Mouse (Mus musculus): ENCODE results near the gene Dmgdh. TPM values are rescaled to one million over a fixed set of nuclear protein-coding genes. Genes with fewer than 3 reads are reported as not detected.
A peak's percentile ranks its signal among the peaks of the same experiment; 100 is the strongest.

The Dmgdh gene
- polyA plus RNA-seq, 1 experiment from 2014 or later: not detected

DNA sequence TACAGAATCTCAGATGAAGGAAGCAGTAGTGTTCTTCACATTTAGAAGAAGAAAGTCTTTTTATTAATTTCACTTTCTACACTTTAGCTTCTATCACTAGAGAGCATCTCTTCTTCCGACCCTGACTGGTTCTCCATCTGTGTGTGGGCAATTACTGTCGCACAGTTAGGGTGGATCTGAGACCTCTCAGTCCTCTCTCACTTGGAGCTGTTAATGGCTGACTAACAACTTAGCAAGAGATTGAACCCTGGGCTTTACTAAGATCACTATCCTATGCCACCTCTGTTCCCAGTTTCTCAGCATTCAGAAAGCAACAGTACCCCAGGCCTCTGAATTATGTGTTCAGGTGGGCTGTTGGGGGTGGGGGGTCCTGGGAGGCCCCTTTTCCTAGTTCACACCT lies 937 bp upstream of the Dmgdh start:
- DNase-seq (ENCODE audit: extremely low spot score, low spot score): no peak
- WGBS: 89% methylated on average over 2 of the region's 2 CpGs

DNA sequence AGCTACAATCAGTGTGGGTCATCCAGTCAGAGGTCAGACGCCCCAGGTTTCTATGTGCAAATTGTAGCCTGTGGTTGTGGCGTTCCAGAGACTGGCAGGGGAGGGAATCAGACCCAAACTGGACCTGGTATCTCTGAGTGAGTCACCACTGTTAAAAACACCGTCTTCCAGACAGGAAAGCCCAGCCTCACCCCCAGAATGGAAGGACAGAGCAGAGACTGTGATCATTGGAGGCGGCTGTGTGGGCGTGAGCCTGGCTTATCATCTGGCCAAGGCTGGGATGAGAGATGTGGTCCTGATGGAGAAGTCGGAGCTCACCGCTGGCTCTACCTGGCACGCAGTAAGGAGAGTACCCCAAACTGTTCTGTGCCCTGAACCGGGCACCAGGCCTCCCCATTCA lies 2.6 kb downstream of the Dmgdh start:
- 83% methylated on average over 9 of the region's 9 CpGs for WGBS
- Histone ChIP-seq H3K27me3 (ENCODE audit: poor library complexity, severe bottlenecking) (peaks cover 30% of the 10 kb centered on the region), H3K27ac (no peak overlapping the region), H3K36me3 (replicated peaks) (no peaks in the 10 kb centered on the region), H3K4me3 (no peak overlapping the region), H3K4me1 (peaks cover 10% of the 10 kb centered on the region), H3K9me3 (no peaks in the 10 kb centered on the region)
- DNase-seq (ENCODE audit: extremely low spot score, low spot score): no peak

More for the DNA sequence above, 937 bp upstream of the Dmgdh start:
- H3K27ac ChIP-seq: no peak overlapping the region
- H3K36me3 ChIP-seq (replicated peaks): no peaks in the 10 kb centered on the region
- no peak overlapping the region for H3K4me3 ChIP-seq
- peaks cover 10% of the 10 kb centered on the region for H3K4me1 ChIP-seq
- peaks cover 30% of the 10 kb centered on the region for H3K27me3 ChIP-seq (ENCODE audit: poor library complexity, severe bottlenecking)
- no peaks in the 10 kb centered on the region for H3K9me3 ChIP-seq

DNA sequence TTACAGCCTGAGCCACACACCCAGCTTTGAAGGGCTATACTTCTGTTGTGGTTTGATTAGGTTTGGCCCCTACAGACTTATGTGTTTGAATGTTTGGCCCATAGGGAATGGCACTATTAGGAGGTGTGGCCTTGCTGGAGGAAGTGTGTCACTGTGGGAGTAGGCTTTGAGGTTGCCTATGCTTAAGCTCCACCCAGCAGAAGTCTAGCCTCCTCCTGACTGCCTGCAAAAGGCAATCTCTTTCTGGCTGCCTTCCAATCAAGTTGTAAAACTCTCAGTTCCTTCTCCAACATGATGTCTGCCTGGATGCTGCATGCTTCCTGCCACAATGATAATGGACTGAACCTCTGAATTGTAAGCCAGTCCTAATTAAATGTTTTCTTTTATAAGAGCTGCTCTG lies 9.1 kb downstream of the Dmgdh start:
- Histone ChIP-seq H3K27me3 (ENCODE audit: poor library complexity, severe bottlenecking) (no peaks in the 10 kb centered on the region), H3K4me1 (peaks cover 22% of the 10 kb centered on the region), H3K4me3 (no peak overlapping the region), H3K27ac (no peak overlapping the region), H3K9me3 (no peaks in the 10 kb centered on the region), H3K36me3 (replicated peaks) (no peaks in the 10 kb centered on the region)
- DNase-seq (ENCODE audit: extremely low spot score, low spot score): no peak

DNA sequence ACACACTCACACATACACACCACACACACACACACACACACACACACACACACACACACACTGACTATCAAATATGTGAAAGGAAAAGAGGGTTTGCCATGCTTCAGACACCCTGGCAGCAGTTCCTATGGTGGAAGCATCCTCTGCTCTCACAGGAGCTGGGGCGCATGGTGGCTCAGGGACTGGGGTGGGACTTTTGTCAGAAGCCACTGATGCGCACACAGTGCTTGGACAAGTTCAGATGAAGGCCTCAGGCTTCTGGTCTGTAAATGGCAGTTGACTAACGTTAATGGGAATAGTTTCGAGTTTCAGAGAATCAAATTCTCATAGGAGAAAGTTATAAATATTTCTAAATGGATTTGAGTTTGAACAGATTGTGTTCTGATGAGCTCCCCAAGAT lies 11.0 kb downstream of the Dmgdh start:
- Histone ChIP-seq H3K27me3 (ENCODE audit: poor library complexity, severe bottlenecking) (no peaks in the 10 kb centered on the region), H3K36me3 (replicated peaks) (no peaks in the 10 kb centered on the region), H3K4me3 (no peak overlapping the region), H3K27ac (no peak overlapping the region), H3K4me1 (peaks cover 22% of the 10 kb centered on the region), H3K9me3 (no peaks in the 10 kb centered on the region)
- no peak for DNase-seq (ENCODE audit: extremely low spot score, low spot score)
- 77% methylated on average over 4 of the region's 4 CpGs for WGBS

DNA sequence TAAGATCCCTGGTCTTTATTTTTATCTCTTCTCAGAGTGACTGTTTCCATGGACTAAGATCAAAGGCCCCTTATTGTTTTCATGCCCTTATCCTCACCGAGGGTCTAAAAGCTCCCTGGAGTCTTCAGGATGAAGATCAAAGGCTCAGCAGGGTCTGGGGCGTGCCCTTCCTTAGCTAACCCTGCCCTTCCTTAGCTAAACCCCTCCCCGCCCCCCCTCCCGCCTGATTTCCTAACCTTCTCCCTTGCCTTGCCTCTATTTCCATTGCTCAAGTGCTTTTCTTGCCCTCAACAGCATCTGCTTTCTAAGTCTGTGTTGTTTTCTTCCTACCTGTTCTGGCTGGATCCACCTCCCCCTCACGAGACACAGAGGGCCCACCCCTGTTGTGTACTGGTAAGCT lies 13.1 kb downstream of the Dmgdh start:
- Histone ChIP-seq H3K27ac (0 out of 2 replicates have a peak overlapping the region, but pooled peaks have one; percentile 31), H3K9me3 (no peaks in the 10 kb centered on the region), H3K27me3 (ENCODE audit: poor library complexity, severe bottlenecking) (no peaks in the 10 kb centered on the region), H3K36me3 (replicated peaks) (no peaks in the 10 kb centered on the region), H3K4me1 (peaks cover 22% of the 10 kb centered on the region), H3K4me3 (no peak overlapping the region)
- no peak for DNase-seq (ENCODE audit: extremely low spot score, low spot score)
- WGBS: 16% methylated on average over 5 of the region's 5 CpGs

DNA sequence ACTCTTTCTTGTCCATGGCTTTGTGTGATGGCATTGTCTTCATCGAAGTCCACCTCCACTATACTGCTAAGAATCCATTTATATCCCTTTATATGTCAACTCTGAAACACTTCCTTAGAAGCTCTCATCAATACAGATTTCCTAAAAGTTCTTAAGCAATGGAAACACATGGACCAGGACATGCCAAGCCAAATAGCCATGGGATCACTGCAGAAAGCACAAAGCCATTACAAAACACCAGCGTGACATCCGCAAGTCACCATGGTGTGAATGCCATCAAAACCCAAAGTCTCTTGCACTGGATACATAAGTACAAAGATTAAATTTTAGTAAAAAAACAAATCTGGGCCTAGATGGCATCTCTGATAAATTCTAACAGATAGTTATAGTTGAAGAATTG lies 15.3 kb downstream of the Dmgdh start:
- DNase-seq (ENCODE audit: extremely low spot score, low spot score): no peak
- no peak overlapping the region for H3K4me3 ChIP-seq
- no peaks in the 10 kb centered on the region for H3K27me3 ChIP-seq (ENCODE audit: poor library complexity, severe bottlenecking)
- H3K4me1 ChIP-seq: peaks cover 22% of the 10 kb centered on the region
- no peak overlapping the region for H3K27ac ChIP-seq
- H3K9me3 ChIP-seq: no peaks in the 10 kb centered on the region
- no peaks in the 10 kb centered on the region for H3K36me3 ChIP-seq (replicated peaks)
- 96% methylated on average over 3 of the region's 3 CpGs for WGBS

DNA sequence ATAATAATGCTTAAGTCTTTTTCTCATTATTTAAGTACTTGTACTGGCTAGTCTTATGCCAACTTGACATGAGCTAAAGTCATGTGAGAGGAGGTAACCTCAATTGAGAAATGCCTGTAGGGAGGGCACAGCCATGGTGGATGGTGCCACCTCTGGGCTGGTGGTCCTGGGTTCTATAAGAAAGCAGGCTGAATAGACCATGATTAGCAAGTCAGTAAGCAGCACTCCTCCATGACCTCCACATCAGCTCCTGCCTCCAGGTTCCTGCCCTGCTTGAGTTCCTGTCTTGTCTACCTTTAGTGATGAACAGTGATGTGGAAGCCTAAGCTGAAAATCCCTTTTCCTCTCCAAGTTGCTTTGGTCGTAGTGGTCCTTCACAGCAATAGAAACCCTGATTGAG lies 16.6 kb downstream of the Dmgdh start:
- no peaks in the 10 kb centered on the region for H3K9me3 ChIP-seq
- H3K36me3 ChIP-seq (replicated peaks): no peaks in the 10 kb centered on the region
- WGBS: 85% methylated on average over 1 of the region's 1 CpGs
- H3K27ac ChIP-seq: no peak overlapping the region
- no peak for DNase-seq (ENCODE audit: extremely low spot score, low spot score)
- H3K27me3 ChIP-seq (ENCODE audit: poor library complexity, severe bottlenecking): no peaks in the 10 kb centered on the region
- H3K4me3 ChIP-seq: no peak overlapping the region
- H3K4me1 ChIP-seq: peaks cover 12% of the 10 kb centered on the region

DNA sequence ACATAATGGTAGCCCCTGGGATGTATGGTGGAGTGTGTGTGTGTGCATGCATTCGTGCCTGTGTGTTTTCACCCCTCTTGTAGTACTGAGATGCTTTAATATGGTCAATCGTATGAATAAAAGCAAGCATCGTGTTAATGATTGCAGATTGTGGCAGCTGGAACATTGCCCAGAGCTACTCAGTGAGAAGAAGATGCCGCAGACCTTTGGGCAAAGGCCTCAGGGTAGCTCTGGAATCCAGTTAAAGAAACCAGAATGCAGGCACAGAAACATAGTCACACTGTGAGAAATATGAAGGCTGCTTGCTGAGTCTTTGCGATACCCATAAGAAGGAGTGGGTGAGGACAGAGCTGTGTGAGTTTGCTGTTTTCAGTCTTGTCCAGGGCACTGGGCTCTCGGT lies 24.6 kb downstream of the Dmgdh start:
- WGBS: 92% methylated on average over 6 of the region's 6 CpGs
- Histone ChIP-seq H3K27ac (no peak overlapping the region), H3K4me3 (no peak overlapping the region), H3K36me3 (replicated peaks) (no peaks in the 10 kb centered on the region), H3K9me3 (no peaks in the 10 kb centered on the region), H3K4me1 (peaks cover 13% of the 10 kb centered on the region; the same call in 1 of the 2 replicates), H3K27me3 (ENCODE audit: poor library complexity, severe bottlenecking) (no peaks in the 10 kb centered on the region)
- no peak for DNase-seq (ENCODE audit: extremely low spot score, low spot score)

DNA sequence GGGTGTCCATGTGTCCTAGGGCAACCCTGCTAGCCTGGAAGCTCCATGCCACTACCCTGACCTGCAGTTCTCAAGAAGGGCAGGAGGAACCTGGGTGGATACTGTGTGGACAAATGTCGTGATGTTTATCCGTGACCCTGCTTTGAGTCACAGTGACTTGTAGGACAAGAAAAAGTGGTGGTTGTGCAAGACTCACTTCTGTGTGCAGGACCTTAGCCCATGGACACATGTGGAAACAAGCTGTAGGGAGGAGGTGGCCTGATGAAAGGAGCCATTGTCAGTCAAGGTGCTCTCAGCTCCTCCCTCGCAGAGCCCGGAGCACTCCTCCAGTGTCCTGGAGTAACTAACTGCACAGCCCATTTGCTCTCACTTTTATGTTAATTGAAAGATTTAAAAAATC lies 31.5 kb downstream of the Dmgdh start:
- 80% methylated on average over 4 of the region's 4 CpGs for WGBS
- Histone ChIP-seq H3K27me3 (ENCODE audit: poor library complexity, severe bottlenecking) (no peaks in the 10 kb centered on the region), H3K27ac (no peak overlapping the region), H3K9me3 (no peaks in the 10 kb centered on the region), H3K4me3 (no peak overlapping the region), H3K36me3 (replicated peaks) (no peaks in the 10 kb centered on the region), H3K4me1 (peaks cover 13% of the 10 kb centered on the region; the same call in 1 of the 2 replicates)
- DNase-seq (ENCODE audit: extremely low spot score, low spot score): no peak

DNA sequence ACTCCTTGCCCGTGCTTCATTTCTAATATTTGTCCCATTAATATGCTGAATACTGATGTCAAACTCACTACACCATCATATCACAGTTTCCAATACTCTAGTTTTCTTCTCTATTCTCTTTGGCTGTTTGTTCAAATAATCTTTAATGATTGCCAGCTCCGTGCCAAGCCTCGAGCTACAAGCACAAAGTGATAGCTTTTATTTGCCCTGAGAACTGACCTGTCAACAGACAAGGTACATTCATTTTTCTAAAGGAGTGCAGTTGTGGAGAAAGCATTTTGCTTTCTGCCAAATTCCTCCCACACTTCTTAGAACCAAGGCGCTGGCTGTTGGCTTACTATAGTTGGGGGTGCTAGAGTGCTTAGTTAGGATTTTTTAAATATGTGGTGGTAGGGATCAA lies 33.0 kb downstream of the Dmgdh start:
- whole genome bisulfite sequencing: 87% methylated on average over 4 of the region's 4 CpGs
- no peaks in the 10 kb centered on the region for H3K36me3 ChIP-seq (replicated peaks)
- no peak overlapping the region for H3K27ac ChIP-seq
- no peaks in the 10 kb centered on the region for H3K27me3 ChIP-seq (ENCODE audit: poor library complexity, severe bottlenecking)
- no peak for DNase-seq (ENCODE audit: extremely low spot score, low spot score)
- H3K4me3 ChIP-seq: no peak overlapping the region
- H3K4me1 ChIP-seq: no peaks in the 10 kb centered on the region
- no peaks in the 10 kb centered on the region for H3K9me3 ChIP-seq

DNA sequence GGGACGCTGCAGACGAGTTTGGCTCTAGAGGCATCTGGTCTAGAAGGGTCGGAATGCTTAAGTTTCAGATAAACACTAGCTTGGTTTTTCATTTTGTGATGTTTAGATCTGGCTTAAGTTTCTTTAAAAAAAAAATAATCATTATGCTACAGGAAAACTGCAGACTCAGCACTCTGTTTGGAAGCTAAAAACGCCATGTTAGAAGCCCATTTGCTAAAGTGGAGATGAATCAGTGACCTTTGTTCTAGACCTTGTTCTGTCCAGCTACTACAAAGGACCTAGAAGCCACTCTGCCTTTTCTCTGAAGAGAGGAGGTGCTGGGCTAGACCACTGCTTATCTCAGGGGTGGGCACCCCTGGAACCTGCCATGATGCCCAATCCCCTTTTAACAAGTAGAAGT lies 36.1 kb downstream of the Dmgdh start:
- H3K27ac ChIP-seq: no peak overlapping the region

DNA sequence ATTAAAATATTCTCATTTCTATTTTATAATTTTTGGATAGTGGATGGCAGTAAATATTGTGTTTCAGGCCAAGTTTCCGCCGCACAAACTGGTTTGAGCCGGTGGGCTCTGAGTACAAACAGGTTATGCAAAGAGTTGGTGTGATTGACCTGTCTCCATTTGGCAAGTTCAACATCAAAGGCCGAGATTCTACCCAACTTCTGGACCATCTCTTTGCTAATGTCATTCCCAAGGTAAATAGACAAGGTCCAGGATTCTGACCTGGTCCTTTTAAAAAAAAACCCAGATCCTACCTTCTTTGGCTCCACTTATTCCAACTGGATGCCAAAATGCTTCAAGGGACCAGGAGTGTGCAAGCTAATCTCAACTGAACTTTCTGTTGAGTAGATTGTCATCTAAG lies 37.0 kb downstream of the Dmgdh start:
- Histone ChIP-seq H3K27me3 (ENCODE audit: poor library complexity, severe bottlenecking) (no peaks in the 10 kb centered on the region), H3K4me1 (no peaks in the 10 kb centered on the region), H3K36me3 (replicated peaks) (no peaks in the 10 kb centered on the region), H3K4me3 (no peak overlapping the region), H3K9me3 (no peaks in the 10 kb centered on the region), H3K27ac (no peak overlapping the region)
- no peak for DNase-seq (ENCODE audit: extremely low spot score, low spot score)
- WGBS: 96% methylated on average over 4 of the region's 4 CpGs

More for the DNA sequence above, 36.1 kb downstream of the Dmgdh start:
- Histone ChIP-seq H3K27me3 (ENCODE audit: poor library complexity, severe bottlenecking) (no peaks in the 10 kb centered on the region), H3K9me3 (no peaks in the 10 kb centered on the region), H3K36me3 (replicated peaks) (no peaks in the 10 kb centered on the region), H3K4me1 (no peaks in the 10 kb centered on the region), H3K4me3 (no peak overlapping the region)
- no peak for DNase-seq (ENCODE audit: extremely low spot score, low spot score)
- 93% methylated on average over 4 of the region's 4 CpGs for WGBS

DNA sequence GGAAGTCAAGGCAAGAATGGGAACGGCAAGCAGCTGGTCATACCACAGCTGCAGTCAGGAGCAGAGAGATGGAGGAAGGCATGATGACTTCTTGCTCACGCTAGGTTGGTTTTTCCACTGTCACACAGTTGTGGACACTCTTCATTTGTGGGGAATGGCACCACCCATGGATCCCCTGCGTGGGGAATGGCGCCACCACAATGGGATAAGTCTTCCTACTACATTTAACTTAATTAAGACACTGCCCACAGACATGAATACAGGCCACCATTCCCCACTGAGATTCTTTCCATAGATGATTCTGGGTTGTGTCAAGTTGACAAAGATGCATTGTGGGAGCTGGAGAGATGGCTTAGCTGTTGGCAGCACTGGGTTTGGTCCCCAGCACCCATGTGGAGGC lies 38.1 kb downstream of the Dmgdh start:
- DNase-seq (ENCODE audit: extremely low spot score, low spot score): no peak
- Histone ChIP-seq H3K27ac (no peak overlapping the region), H3K4me3 (no peak overlapping the region), H3K4me1 (peaks cover 4% of the 10 kb centered on the region), H3K27me3 (ENCODE audit: poor library complexity, severe bottlenecking) (no peaks in the 10 kb centered on the region), H3K36me3 (replicated peaks) (no peaks in the 10 kb centered on the region), H3K9me3 (no peaks in the 10 kb centered on the region)
- 96% methylated on average over 4 of the region's 4 CpGs for WGBS

DNA sequence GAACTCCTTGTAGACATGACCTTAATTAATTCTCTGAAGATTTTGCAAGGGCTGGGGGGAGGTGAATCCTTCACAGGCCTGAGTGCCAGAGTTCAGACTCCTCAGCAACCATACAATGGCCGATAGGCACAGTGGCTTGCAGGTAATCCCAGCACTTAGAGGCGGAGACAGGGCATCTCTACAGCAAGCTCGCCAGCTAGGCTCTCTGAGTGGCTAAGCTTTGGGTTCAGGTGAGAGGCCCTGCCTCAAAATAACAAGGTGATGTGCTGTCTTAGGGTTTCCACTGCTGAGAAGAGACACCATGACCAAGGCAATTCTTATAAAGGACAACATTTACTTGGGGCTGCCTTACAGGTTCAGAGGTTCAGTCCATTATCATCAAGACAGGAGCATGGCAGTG lies 39.6 kb downstream of the Dmgdh start:
- Histone ChIP-seq H3K27ac (no peak overlapping the region), H3K4me3 (no peak overlapping the region), H3K4me1 (peaks cover 6% of the 10 kb centered on the region), H3K9me3 (no peaks in the 10 kb centered on the region), H3K36me3 (replicated peaks) (no peaks in the 10 kb centered on the region), H3K27me3 (ENCODE audit: poor library complexity, severe bottlenecking) (no peaks in the 10 kb centered on the region)
- WGBS: 91% methylated on average over 3 of the region's 3 CpGs
- no peak for DNase-seq (ENCODE audit: extremely low spot score, low spot score)
